Mouse (Mus musculus) CH12.LX (cell line): ENCODE data around the gene Rpl3l. TPM values are rescaled to one million over a fixed set of nuclear protein-coding genes. Genes with fewer than 3 reads are reported as not detected.
"Not testable (repeated sequence)": the region's sequence is repeated elsewhere in the genome, so short reads cannot be mapped to it uniquely, and the experiment has no call there.

Experiments
- DNase-seq: peaks from one replicate; pipeline ENCODE4 v3.0.0-alpha.2; 2013; ENCODE audit errors: extremely low read depth
- H3K27ac ChIP-seq: 2 replicates; pipeline ENCODE4 v1.5.1; 2012; ENCODE audit warnings: low read depth, mild to moderate bottlenecking, control low read depth, moderate library complexity; ENCODE audit not compliant: insufficient read depth
- H3K27me3 ChIP-seq: replicated peaks from 2 replicates; pipeline ENCODE3; 2012; ENCODE audit warnings: inconsistent platforms
- H3K36me3 ChIP-seq, 2 experiments: replicated peaks in 1 of 2; 2 replicates each; pipeline versions ENCODE3 to v1.6.1; 2012; ENCODE audit warnings: inconsistent platforms in 1 of 2, low read length in 1 of 2, mild to moderate bottlenecking in 1 of 2, mixed read lengths in 1 of 2, moderate library complexity in 1 of 2; ENCODE audit not compliant: control insufficient read depth in 1 of 2, insufficient read depth in 1 of 2
- H3K4me1 ChIP-seq, 2 experiments: 2 replicates each; pipeline ENCODE4 v1.6.1; 2012; ENCODE audit warnings: inconsistent platforms in 1 of 2, moderate library complexity in 1 of 2; ENCODE audit not compliant: insufficient read depth in 2 of 2, control insufficient read depth in 1 of 2
- H3K4me2 ChIP-seq: 2 replicates; pipeline ENCODE4 v1.6.1; 2012; ENCODE audit warnings: low read depth, mild to moderate bottlenecking, control low read depth; ENCODE audit not compliant: poor library complexity, insufficient read depth, severe bottlenecking
- H3K4me3 ChIP-seq, 3 experiments: fragments of 150-350 bp in 1 of 3; sonication (generic) in 1 of 3; replicated peaks in 1 of 3; 2 replicates each; pipeline versions ENCODE3 to v1.5.1; 2011 to 2012; ENCODE audit warnings: low read depth in 2 of 3, low read length in 2 of 3, mild to moderate bottlenecking in 2 of 3, moderate library complexity in 2 of 3, control low read depth in 1 of 3, improper control_type of control experiment in 1 of 3, inconsistent platforms in 1 of 3, mixed read lengths in 1 of 3; ENCODE audit not compliant: poor library complexity in 1 of 3
- H3K79me2 ChIP-seq: replicated peaks from 2 replicates; pipeline ENCODE4 v1.6.1; 2012; ENCODE audit warnings: mild to moderate bottlenecking, moderate library complexity; ENCODE audit not compliant: control insufficient read depth, poor library complexity, insufficient read depth, severe bottlenecking; ENCODE audit errors: extremely low read depth
- H3K9ac ChIP-seq: 2 replicates; pipeline ENCODE4 v1.6.1; 2012; ENCODE audit warnings: low read depth, mild to moderate bottlenecking, control low read depth, moderate library complexity; ENCODE audit not compliant: insufficient read depth
- H3K9me3 ChIP-seq: replicated peaks from 2 replicates; pipeline ENCODE3; 2012; ENCODE audit warnings: low read length, inconsistent platforms, mixed read lengths
- CHD2 ChIP-seq: IDR thresholded peaks from 2 replicates; pipeline ENCODE4 v1.6.1; 2011; ENCODE audit warnings: low read length, improper control_type of control experiment
- CTCF ChIP-seq, 2 experiments: IDR thresholded peaks in 1 of 2; conservative IDR thresholded peaks in 1 of 2; 2 replicates each; pipeline ENCODE4 v1.5.1; 2011 to 2012; ENCODE audit warnings: low read depth in 2 of 2, low read length in 2 of 2, improper control_type of control experiment in 1 of 2, inconsistent platforms in 1 of 2, mild to moderate bottlenecking in 1 of 2, moderate library complexity in 1 of 2
- ELF1 ChIP-seq: IDR thresholded peaks from 2 replicates; pipeline ENCODE4 v1.6.1; 2014; ENCODE audit warnings: low read depth, mild to moderate bottlenecking, inconsistent platforms, low read length, improper control_type of control experiment
- GABPA ChIP-seq: IDR thresholded peaks from 2 replicates; pipeline ENCODE4 v1.6.1; 2012; ENCODE audit warnings: low read depth, low read length, improper control_type of control experiment, inconsistent platforms; ENCODE audit not compliant: insufficient replicate concordance
- MAFK ChIP-seq: IDR thresholded peaks from 2 replicates; pipeline ENCODE4 v1.6.1; 2011; ENCODE audit warnings: low read length, improper control_type of control experiment; ENCODE audit not compliant: insufficient replicate concordance
- MYC ChIP-seq: IDR thresholded peaks from 2 replicates; pipeline ENCODE4 v1.6.1; 2011; ENCODE audit warnings: low read depth, mild to moderate bottlenecking, improper control_type of control experiment, low read length
- POLR2A ChIP-seq: IDR thresholded peaks from 2 replicates; pipeline ENCODE4 v1.6.1; 2011; ENCODE audit warnings: low read depth, mild to moderate bottlenecking, improper control_type of control experiment, low read length
- POLR2AphosphoS2 ChIP-seq: IDR thresholded peaks from 2 replicates; pipeline ENCODE4 v1.6.1; 2011; ENCODE audit warnings: low read depth, low read length, improper control_type of control experiment
- SIN3A ChIP-seq: IDR thresholded peaks from 2 replicates; pipeline ENCODE4 v1.6.1; 2012; ENCODE audit warnings: low read length, improper control_type of control experiment, inconsistent platforms
- ZMIZ1 ChIP-seq: IDR thresholded peaks from 2 replicates; pipeline ENCODE4 v1.6.1; 2012; ENCODE audit warnings: low read depth, mild to moderate bottlenecking, inconsistent platforms, low read length, improper control_type of control experiment
- dilution Hi-C: fragments of 300-500 bp; cut with MboI; formaldehyde crosslinking; loops from 2 replicates; pipeline ENCODE4 v1.14.3; 2020; ENCODE audit warnings: low sequenced_read_pairs; ENCODE audit not compliant: extremely low pct_unique_long_range_greater_than_20kb, extremely low pct_ligation_motif_present
- in situ Hi-C: fragments of 300-500 bp; cut with MboI; formaldehyde crosslinking; loops from 3 replicates; pipeline ENCODE4 v1.14.3; 2019; ENCODE audit warnings: low sequenced_read_pairs, low pct_ligation_motif_present, low pct_unique_long_range_greater_than_20kb, mixed read lengths
- polyA plus RNA-seq: library from polyadenylated mRNA; unstranded; fragments of >175 nt; gene quantifications from 2 replicates; pipeline ENCODE4 v1.2.1, GENCODE M21; 2012; ENCODE audit warnings: low read depth; ENCODE audit not compliant: insufficient read length
- total RNA-seq, 2 experiments: library from RNA; depleted of rRNA; stranded (reverse); fragments of 300-350 nt in 1 of 2; fragments of >200 nt in 1 of 2; gene quantifications; 2 replicates each; pipeline ENCODE4 v1.2.3; 2012 to 2014

Rpl3l gene
- total and polyA plus RNA-seq, 3 experiments = 0.91 TPM; not detected in 2

- Histone ChIP-seq H3K27me3 (no peaks in the 10 kb centered on the region), H3K9ac (no peak overlapping the region), H3K4me1 (peaks cover 0 to 16% of the 10 kb centered on the region in 2 experiments; a peak in 3 of 4 replicates), H3K9me3 (no peaks in the 10 kb centered on the region), H3K79me2 (peaks cover 23% of the 10 kb centered on the region), H3K4me3 (no peak overlapping the region), H3K4me2 (no peak overlapping the region), H3K27ac (no peak overlapping the region), H3K36me3 (peaks cover 22 to 44% of the 10 kb centered on the region in 2 experiments)
- TF ChIP-seq GABPA (no peak), ZMIZ1 (no peak), MAFK (no peak)
- no peak for DNase-seq
- in situ Hi-C loops (no loop called here), dilution Hi-C loops (no loop called here)
Measured at GRCm38 (mm10) chr17:24716166-24716682, 11.4 kb upstream of the Rpl3l start.

- Histone ChIP-seq H3K79me2 (peaks cover 37% of the 10 kb centered on the region), H3K4me3 (peak within 1 kb of the TSS; percentile 70 to 92 (median 78)), H3K9me3 (no peaks in the 10 kb centered on the region), H3K27ac (no peak within 1 kb of the TSS), H3K4me2 (peak within 1 kb of the TSS; percentile 92), H3K36me3 (peaks cover 35 to 58% of the 10 kb centered on the region in 2 experiments), H3K27me3 (no peaks in the 10 kb centered on the region), H3K9ac (peak within 1 kb of the TSS; percentile 98), H3K4me1 (peaks cover 5 to 24% of the 10 kb centered on the region in 2 experiments; a peak in 3 of 4 replicates)
- no peak for DNase-seq
- dilution Hi-C loops (no loop called here), in situ Hi-C loops (no loop called here)
- TF ChIP-seq CHD2 (0 out of 2 replicates have a peak, but pooled peaks have one; percentile 8), POLR2AphosphoS2 (peak; percentile 84), POLR2A (peak; percentile 58), ELF1 (no peak)
Measured at GRCm38 (mm10) chr17:24717943-24718342, 9.7 kb upstream of the Rpl3l start, which contains the start of the genes Rnf151 and Rps2. Gene Rnf151, minus strand, starts transcription at chr17:24718063. Gene Rps2, plus strand, starts transcription at chr17:24718116.

- peak; percentile 75; the same call in 1 of the 2 replicates for TF ChIP-seq MYC
- peak in 1 of 2 experiments; percentile 26; a peak in 1 of 4 replicates for TF ChIP-seq CTCF (conservative IDR thresholded peaks at IDR 0.05 in 1 of 2, IDR thresholded peaks at IDR 0.05 in 1 of 2; ENCODE audit: low read depth in 2 of 2, low read length in 2 of 2)
- peak; percentile 16; the same call in 1 of the 2 replicates for TF ChIP-seq SIN3A
- Histone ChIP-seq H3K36me3 (peaks cover 35 to 58% of the 10 kb centered on the region in 2 experiments), H3K4me1 (peaks cover 5 to 26% of the 10 kb centered on the region in 2 experiments; a peak in 3 of 4 replicates), H3K4me3 (peak overlapping the region; percentile 70 to 92 (median 78)), H3K79me2 (peaks cover 45% of the 10 kb centered on the region), H3K4me2 (peak overlapping the region; percentile 92), H3K9ac (peak overlapping the region; percentile 98)
- H3K9me3 ChIP-seq, DNase-seq, in situ Hi-C loops, H3K27ac ChIP-seq, dilution Hi-C loops, H3K27me3 ChIP-seq: not testable (repeated sequence)
Measured at GRCm38 (mm10) chr17:24718938-24719337, 8.7 kb upstream of the Rpl3l start.
